Mouse (Mus musculus) ES-Bruce4 (cell line): ENCODE data around the gene Leng1.

Experiments used
- CTCF ChIP-seq: IDR thresholded peaks from one replicate; pipeline ENCODE4 v1.8.1; 2011; ENCODE audit warnings: low read depth, low read length
- EP300 ChIP-seq: IDR thresholded peaks from 2 replicates; pipeline ENCODE4 v1.6.1; 2011; ENCODE audit warnings: low read depth, low read length; ENCODE audit not compliant: insufficient read depth
- POLR2A ChIP-seq: IDR thresholded peaks from one replicate; pipeline ENCODE4 v1.8.1; 2011; ENCODE audit warnings: low read length; ENCODE audit not compliant: insufficient read depth

GRCm38 (mm10) chr7:3694076-3694948 is 28.7 kb upstream of the Leng1 start:
- TF ChIP-seq CTCF, result no peak
- no peak for TF ChIP-seq POLR2A
- TF ChIP-seq EP300, result no peak
